Comparison of ENCODE assay signal across 18 mouse cellular contexts in genomic region chr10:22004763-22005162, GRCm38 (mm10).
"Had no signal": no experiment of that assay in that cellular context is flagged by ENCODE, and none has a peak within 500 bp of the region (broad histone marks: within the 10 kb centered on the region; RNA-seq: fewer than 3 reads in every experiment).

No protein-coding gene starts in this region.

- H3K4me2 ChIP-seq: kidney, embryonic 15.5 days; limb, embryonic 13.5 days; liver, embryonic 13.5 days; lung, embryonic 14.5 days; midbrain, embryonic 11.5 days; stomach, embryonic 15.5 days had no signal

- H3K36me3 ChIP-seq: kidney, embryonic 15.5 days; limb, embryonic 13.5 days; liver, embryonic 13.5 days; stomach, embryonic 15.5 days had no signal

- H3K27ac ChIP-seq: kidney, embryonic 15.5 days; left cerebral cortex, adult 2 months; limb, embryonic 13.5 days; liver, embryonic 13.5 days; stomach, embryonic 15.5 days had no signal

- H3K4me3 ChIP-seq: kidney, embryonic 15.5 days; left cerebral cortex, adult 2 months; limb, embryonic 13.5 days; liver, embryonic 13.5 days; stomach, embryonic 15.5 days had no signal

- DNase-seq: kidney, adult 11 months; kidney, adult 8-10 months; kidney, postnatal 10 days; kidney, postnatal 36 days; layer of hippocampus, postnatal 36 days; liver, embryonic 13.5 days; lung, embryonic 14.5 days; lung, postnatal 10 days; lung, postnatal 4 days; midbrain, embryonic 14.5 days; right cerebral cortex, postnatal 25 days; spleen, adult 18-20 months; thymus, postnatal 25 days had no signal

- H3K9me3 ChIP-seq: kidney, embryonic 15.5 days; limb, embryonic 13.5 days; liver, embryonic 13.5 days; stomach, embryonic 15.5 days had no signal

- H3K9ac ChIP-seq: kidney, embryonic 15.5 days; limb, embryonic 13.5 days; liver, embryonic 13.5 days; lung, embryonic 14.5 days; stomach, embryonic 15.5 days had no signal

- H3K4me1 ChIP-seq: liver, embryonic 13.5 days; stomach, embryonic 15.5 days had no signal

- H3K27me3 ChIP-seq: kidney, embryonic 15.5 days; limb, embryonic 13.5 days; liver, embryonic 13.5 days; stomach, embryonic 15.5 days had no signal
